Mouse (Mus musculus): ENCODE measurements around the gene 4931417E11Rik. TPM values are rescaled to one million over a fixed set of nuclear protein-coding genes. Genes with fewer than 3 reads are reported as not detected.

Gene 4931417E11Rik
- polyA plus RNA-seq (2016; fragmentation: Nextera tagmentation; extraction: Ambion mirVana) = not detected in 2 replicates

- Histone ChIP-seq H3K9ac (no peak within 1 kb of the TSS), H3K36me3 (no peaks in the 10 kb centered on the region), H3K27ac (no peak within 1 kb of the TSS), H3K27me3 (replicated peaks) (no peaks in the 10 kb centered on the region), H3K4me3 (no peak within 1 kb of the TSS), H3K4me2 (replicated peaks) (no peak within 1 kb of the TSS), H3K9me3 (no peaks in the 10 kb centered on the region), H3K4me1 (no peaks in the 10 kb centered on the region)
- no peak for ATAC-seq (ENCODE audit: low FRiP score, low read depth)
- WGBS = 70% methylated on average over 8 of the region's 8 CpGs
These were observed at the start of gene 4931417E11Rik for GRCm38 (mm10) chr6:73469567-73469966. Gene 4931417E11Rik (minus strand): TSS chr6:73469667.

DNA sequence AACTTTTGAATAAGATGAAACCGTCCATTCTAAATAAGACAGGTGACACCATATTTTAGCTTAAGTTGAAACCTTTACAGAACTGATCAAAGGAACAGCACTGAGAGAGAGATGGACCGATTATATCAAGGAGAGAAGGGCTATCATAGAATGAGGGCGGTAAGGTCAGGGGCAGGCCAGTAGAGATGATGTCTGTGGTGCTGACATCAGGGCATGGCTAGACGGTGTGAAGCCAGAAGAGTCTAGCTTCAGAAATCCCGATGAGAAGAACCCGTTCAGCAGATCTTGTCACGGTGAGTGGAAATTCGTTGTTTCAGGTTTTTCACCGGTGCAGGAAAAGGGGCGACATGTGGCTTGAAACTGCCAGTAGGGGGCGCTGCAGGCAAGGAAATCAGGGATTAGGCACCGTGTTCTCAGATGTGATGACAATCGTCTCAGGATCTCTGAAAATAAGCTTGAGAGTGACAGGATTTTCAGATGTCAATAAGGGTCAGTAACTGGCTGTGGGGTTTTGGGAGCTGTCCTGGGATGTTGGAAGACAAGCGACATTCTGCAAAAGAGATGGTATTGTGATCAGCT, 48.4 kb upstream of the 4931417E11Rik start:
- H3K4me3 ChIP-seq = no peak overlapping the region
- H3K4me1 ChIP-seq = no peaks in the 10 kb centered on the region
- H3K9me3 ChIP-seq = no peaks in the 10 kb centered on the region
- peak overlapping the region; percentile 23; the same call in 1 of the 2 replicates for H3K4me2 ChIP-seq (replicated peaks)
- peak; percentile 72 for ATAC-seq (ENCODE audit: low FRiP score, low read depth)
- no peak overlapping the region for H3K9ac ChIP-seq
- H3K36me3 ChIP-seq = no peaks in the 10 kb centered on the region
- no peak overlapping the region for H3K27ac ChIP-seq
- H3K27me3 ChIP-seq (replicated peaks) = no peaks in the 10 kb centered on the region
- WGBS = 31% methylated on average over 14 of the region's 14 CpGs

GRCm38 (mm10) chr6:73512907-73513306, 43.4 kb upstream of the 4931417E11Rik start:
- no peaks in the 10 kb centered on the region for H3K9me3 ChIP-seq
- ATAC-seq (ENCODE audit: low FRiP score, low read depth) = no peak
- 14% methylated on average over 1 of the region's 1 CpGs for WGBS
- H3K27ac ChIP-seq = no peak overlapping the region
- H3K4me3 ChIP-seq = no peak overlapping the region
- no peaks in the 10 kb centered on the region for H3K27me3 ChIP-seq (replicated peaks)
- no peaks in the 10 kb centered on the region for H3K36me3 ChIP-seq
- no peak overlapping the region for H3K4me2 ChIP-seq (replicated peaks)
- no peaks in the 10 kb centered on the region for H3K4me1 ChIP-seq
- H3K9ac ChIP-seq = no peak overlapping the region

DNA sequence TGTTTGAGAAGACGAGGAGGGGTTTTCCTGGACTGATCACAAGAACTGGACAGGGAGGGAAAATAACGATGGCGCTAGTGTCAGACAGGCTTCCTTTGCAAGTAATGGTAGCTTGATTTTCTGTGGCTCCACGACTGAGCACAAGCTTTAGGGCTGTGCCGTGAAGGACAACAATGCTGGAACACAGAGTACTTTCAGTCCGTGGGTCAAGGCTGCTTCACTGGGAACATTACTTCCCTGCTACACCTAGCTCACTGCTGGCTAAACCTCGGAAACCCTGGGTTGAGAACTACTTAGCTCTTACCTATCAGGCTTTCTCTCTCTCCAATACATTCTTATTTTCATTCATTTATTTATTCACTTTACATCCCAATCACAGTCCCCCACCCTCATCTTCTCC, 30.2 kb upstream of the 4931417E11Rik start:
- Histone ChIP-seq H3K9me3 (no peaks in the 10 kb centered on the region), H3K36me3 (no peaks in the 10 kb centered on the region)
- ATAC-seq (ENCODE audit: low FRiP score, low read depth) = no peak

GRCm38 (mm10) chr6:73497321-73497720, 27.9 kb upstream of the 4931417E11Rik start:
- Histone ChIP-seq H3K27ac (no peak overlapping the region), H3K4me1 (no peaks in the 10 kb centered on the region), H3K27me3 (replicated peaks) (no peaks in the 10 kb centered on the region), H3K4me3 (no peak overlapping the region), H3K36me3 (no peaks in the 10 kb centered on the region), H3K9ac (no peak overlapping the region), H3K9me3 (no peaks in the 10 kb centered on the region), H3K4me2 (replicated peaks) (no peak overlapping the region)
- 0 out of 2 replicates have a peak, but pooled peaks have one; percentile 17 for ATAC-seq (ENCODE audit: low FRiP score, low read depth)
- 45% methylated on average over 2 of the region's 2 CpGs for WGBS

More for the DNA sequence above, 30.2 kb upstream of the 4931417E11Rik start:
- H3K9ac ChIP-seq = no peak overlapping the region
- no peak overlapping the region for H3K4me3 ChIP-seq
- 89% methylated on average over 7 of the region's 7 CpGs for WGBS
- H3K4me1 ChIP-seq = no peaks in the 10 kb centered on the region
- H3K4me2 ChIP-seq (replicated peaks) = no peak overlapping the region
- no peaks in the 10 kb centered on the region for H3K27me3 ChIP-seq (replicated peaks)
- no peak overlapping the region for H3K27ac ChIP-seq

DNA sequence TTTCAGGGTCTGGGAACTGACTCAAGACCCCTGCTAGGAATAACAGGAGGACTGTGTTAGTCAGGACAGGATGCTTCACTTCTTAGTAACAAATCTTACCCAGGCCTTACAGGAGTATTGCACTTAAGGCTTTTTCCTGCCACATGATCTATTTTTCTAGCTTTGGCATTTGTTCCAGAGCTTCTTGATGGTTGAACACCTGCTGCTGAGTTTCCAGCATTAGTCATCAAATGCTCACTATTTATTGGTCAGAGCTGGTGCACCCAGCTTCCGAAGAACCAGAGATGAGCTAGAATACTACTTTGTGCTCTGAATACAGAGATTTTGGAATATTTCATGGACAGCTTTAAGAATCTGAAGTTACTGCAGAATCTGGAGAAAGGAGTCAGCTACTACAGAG, 21.1 kb upstream of the 4931417E11Rik start:
- no peak overlapping the region for H3K4me2 ChIP-seq (replicated peaks)
- 92% methylated on average over 1 of the region's 1 CpGs for WGBS
- no peak overlapping the region for H3K27ac ChIP-seq

DNA sequence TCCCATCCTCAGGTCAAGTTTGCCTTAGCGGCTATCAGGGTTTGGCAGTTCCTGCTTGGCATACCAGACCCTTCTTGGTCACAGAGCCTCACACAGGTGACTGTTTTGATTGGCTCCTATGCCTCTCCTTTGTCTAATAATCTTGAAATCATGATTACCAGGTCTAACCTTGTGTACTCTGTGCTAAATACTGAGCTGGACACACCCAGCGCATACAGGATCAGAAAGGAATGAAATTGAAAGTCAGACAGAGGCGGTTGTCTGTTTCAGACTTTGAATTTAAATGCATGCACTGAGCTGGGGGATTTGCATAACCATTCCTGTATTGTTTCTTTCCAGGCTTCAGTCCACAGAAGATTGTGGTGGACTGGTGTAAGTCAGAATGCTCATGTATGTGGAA, 16.1 kb upstream of the 4931417E11Rik start:
- H3K27me3 ChIP-seq (replicated peaks) = no peaks in the 10 kb centered on the region
- H3K27ac ChIP-seq = no peak overlapping the region
- no peaks in the 10 kb centered on the region for H3K36me3 ChIP-seq
- no peak overlapping the region for H3K4me3 ChIP-seq
- 83% methylated on average over 3 of the region's 3 CpGs for WGBS
- H3K9ac ChIP-seq = no peak overlapping the region
- no peak overlapping the region for H3K4me2 ChIP-seq (replicated peaks)
- ATAC-seq (ENCODE audit: low FRiP score, low read depth) = no peak
- no peaks in the 10 kb centered on the region for H3K4me1 ChIP-seq
- no peaks in the 10 kb centered on the region for H3K9me3 ChIP-seq

More for the DNA sequence above, 21.1 kb upstream of the 4931417E11Rik start:
- no peaks in the 10 kb centered on the region for H3K9me3 ChIP-seq
- H3K4me3 ChIP-seq = no peak overlapping the region
- no peak for ATAC-seq (ENCODE audit: low FRiP score, low read depth)
- no peak overlapping the region for H3K9ac ChIP-seq
- no peaks in the 10 kb centered on the region for H3K4me1 ChIP-seq
- no peaks in the 10 kb centered on the region for H3K27me3 ChIP-seq (replicated peaks)
- H3K36me3 ChIP-seq = no peaks in the 10 kb centered on the region

DNA sequence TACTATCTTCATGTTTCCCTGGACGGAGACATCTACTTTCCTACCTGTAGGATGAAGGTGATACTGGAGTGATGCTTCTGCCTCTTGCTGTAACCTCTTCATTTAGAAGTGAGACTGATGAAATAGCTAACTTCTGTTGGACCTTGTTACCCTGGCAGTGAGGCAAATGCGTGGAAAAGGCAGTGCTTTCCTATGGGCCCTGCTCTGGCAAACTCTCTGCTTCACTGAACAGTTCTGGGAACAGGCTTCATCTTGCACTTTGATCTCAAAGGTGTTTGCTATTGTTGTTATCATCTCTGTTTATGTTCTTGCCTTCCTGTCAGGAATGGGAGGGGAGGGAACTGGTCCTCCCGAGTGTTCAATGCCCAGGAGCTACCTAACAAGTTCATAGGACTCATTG, 3.4 kb downstream of the 4931417E11Rik start:
- 81% methylated on average over 3 of the region's 3 CpGs for WGBS
- no peak overlapping the region for H3K27ac ChIP-seq
- no peaks in the 10 kb centered on the region for H3K9me3 ChIP-seq
- no peak overlapping the region for H3K4me3 ChIP-seq
- no peak for ATAC-seq (ENCODE audit: low FRiP score, low read depth)
- no peaks in the 10 kb centered on the region for H3K36me3 ChIP-seq
- H3K4me2 ChIP-seq (replicated peaks) = no peak overlapping the region
- no peak overlapping the region for H3K9ac ChIP-seq
- no peaks in the 10 kb centered on the region for H3K27me3 ChIP-seq (replicated peaks)
- no peaks in the 10 kb centered on the region for H3K4me1 ChIP-seq

DNA sequence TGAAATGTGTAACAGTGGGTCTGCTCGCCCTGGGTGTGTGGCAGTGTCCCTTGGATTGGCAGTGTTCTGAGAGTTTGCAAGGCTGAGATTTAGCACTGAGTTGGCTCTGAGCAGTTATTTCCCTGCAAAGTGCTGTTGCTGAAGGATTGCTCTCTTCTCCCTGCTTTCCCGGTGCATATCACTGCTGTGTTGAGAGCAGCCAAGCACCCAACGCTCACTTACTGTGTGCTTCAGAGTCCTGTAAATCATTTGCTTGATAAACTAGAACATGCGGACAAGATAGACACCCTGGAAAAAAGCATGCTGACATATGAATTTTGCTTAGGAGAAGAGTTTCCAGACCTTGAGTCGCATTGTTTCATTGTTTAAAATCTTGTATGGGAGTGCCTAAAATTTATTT, 6.9 kb downstream of the 4931417E11Rik start:
- Histone ChIP-seq H3K36me3 (no peaks in the 10 kb centered on the region), H3K9me3 (no peaks in the 10 kb centered on the region), H3K4me3 (no peak overlapping the region), H3K27me3 (replicated peaks) (no peaks in the 10 kb centered on the region), H3K27ac (no peak overlapping the region), H3K4me2 (replicated peaks) (no peak overlapping the region), H3K4me1 (no peaks in the 10 kb centered on the region), H3K9ac (no peak overlapping the region)
- 86% methylated on average over 5 of the region's 5 CpGs for WGBS
- ATAC-seq (ENCODE audit: low FRiP score, low read depth) = no peak

DNA sequence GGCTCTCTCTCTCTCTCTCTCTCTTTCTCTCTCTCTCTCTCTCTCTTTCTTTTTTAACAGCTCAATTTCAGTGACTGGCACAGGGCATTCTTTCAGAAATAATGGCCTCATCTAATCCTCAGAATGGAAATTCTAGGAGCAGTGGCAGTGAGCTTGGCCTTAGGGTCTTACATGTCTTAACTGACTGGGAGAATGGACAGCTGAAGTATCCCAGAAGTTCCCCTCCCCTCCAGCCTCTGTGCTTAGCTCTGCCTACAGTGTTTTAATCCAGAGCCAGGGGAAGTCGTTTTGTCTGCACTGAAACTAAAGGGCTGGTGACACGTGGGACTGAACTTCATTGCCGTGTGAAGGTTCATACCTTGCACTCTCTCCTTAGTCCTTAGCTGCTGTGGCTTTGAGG, 35.6 kb downstream of the 4931417E11Rik start:
- WGBS = 43% methylated on average over 3 of the region's 3 CpGs
- no peaks in the 10 kb centered on the region for H3K36me3 ChIP-seq
- H3K9me3 ChIP-seq = no peaks in the 10 kb centered on the region
- peaks cover under 1% of the 10 kb centered on the region; the same call in 1 of the 2 replicates for H3K4me1 ChIP-seq
- H3K4me3 ChIP-seq = no peak overlapping the region
- no peak overlapping the region for H3K4me2 ChIP-seq (replicated peaks)
- H3K27me3 ChIP-seq (replicated peaks) = no peaks in the 10 kb centered on the region
- H3K27ac ChIP-seq = no peak overlapping the region
- ATAC-seq (ENCODE audit: low FRiP score, low read depth) = no peak
- no peak overlapping the region for H3K9ac ChIP-seq

- Histone ChIP-seq H3K9me3 (no peaks in the 10 kb centered on the region), H3K4me3 (no peak overlapping the region), H3K36me3 (no peaks in the 10 kb centered on the region), H3K27me3 (replicated peaks) (no peaks in the 10 kb centered on the region), H3K4me2 (replicated peaks) (0 out of 2 replicates have a peak overlapping the region, but pooled peaks have one; percentile 9), H3K27ac (no peak overlapping the region), H3K4me1 (peaks cover 6% of the 10 kb centered on the region; the same call in 1 of the 2 replicates), H3K9ac (no peak overlapping the region)
- ATAC-seq (ENCODE audit: low FRiP score, low read depth) = no peak
- 37% methylated on average over 14 of the region's 14 CpGs for WGBS
These were observed 40.7 kb downstream of the 4931417E11Rik start for GRCm38 (mm10) chr6:73428618-73429336.

DNA sequence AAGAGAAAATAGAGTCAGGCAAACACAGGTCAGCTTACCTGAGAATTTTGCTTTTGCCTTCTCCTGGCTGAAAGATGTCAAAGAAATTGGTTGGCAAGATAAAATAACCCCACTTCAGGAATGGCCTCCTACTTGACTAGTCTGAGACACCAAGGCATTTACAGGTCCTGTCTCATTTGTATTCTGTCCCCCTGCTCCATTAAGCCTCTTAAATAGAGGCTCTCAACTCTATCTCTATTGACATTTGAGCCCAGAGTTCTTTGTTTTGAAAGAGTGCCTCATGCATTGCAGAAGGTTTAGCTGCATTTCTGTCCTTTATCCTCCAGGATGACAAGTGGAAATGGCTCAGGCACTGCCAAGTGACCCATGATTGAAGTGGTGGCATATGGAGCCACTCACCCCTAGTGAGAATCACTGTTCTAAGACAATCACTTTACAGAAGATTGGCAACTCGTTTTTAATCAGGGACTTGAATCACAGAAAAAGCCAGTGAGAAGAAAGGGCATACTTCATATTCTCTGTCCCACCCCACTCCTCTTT, 42.1 kb downstream of the 4931417E11Rik start:
- H3K9ac ChIP-seq = no peak overlapping the region
- no peaks in the 10 kb centered on the region for H3K36me3 ChIP-seq
- H3K9me3 ChIP-seq = no peaks in the 10 kb centered on the region
- WGBS = 22% methylated on average over 1 of the region's 1 CpGs
- no peaks in the 10 kb centered on the region for H3K27me3 ChIP-seq (replicated peaks)
- no peak overlapping the region for H3K27ac ChIP-seq
- H3K4me3 ChIP-seq = no peak overlapping the region
- H3K4me2 ChIP-seq (replicated peaks) = no peak overlapping the region
- ATAC-seq (ENCODE audit: low FRiP score, low read depth) = no peak; the same call in 1 of the 2 replicates
- peaks cover 6% of the 10 kb centered on the region; the same call in 1 of the 2 replicates for H3K4me1 ChIP-seq

All from neural tube, embryonic 12.5 days (tissue).